Mouse (Mus musculus) fat pad, adult 2 months (tissue): ENCODE data around the gene Ciz1.
A peak's percentile ranks its signal among the peaks of the same experiment; 100 is the strongest.

Experiments used
- DNase-seq: peaks from one replicate; pipeline ENCODE4 v3.0.0-alpha.2; 2011; ENCODE audit warnings: low read depth, low spot score; ENCODE audit errors: extremely low read depth

The Ciz1 gene

GRCm38 (mm10) chr2:32412742-32413531 lies 60.8 kb downstream of the Ciz1 start:
- no peak for DNase-seq

GRCm38 (mm10) chr2:32413936-32414335 lies 61.8 kb downstream of the Ciz1 start:
- no peak for DNase-seq

DNA sequence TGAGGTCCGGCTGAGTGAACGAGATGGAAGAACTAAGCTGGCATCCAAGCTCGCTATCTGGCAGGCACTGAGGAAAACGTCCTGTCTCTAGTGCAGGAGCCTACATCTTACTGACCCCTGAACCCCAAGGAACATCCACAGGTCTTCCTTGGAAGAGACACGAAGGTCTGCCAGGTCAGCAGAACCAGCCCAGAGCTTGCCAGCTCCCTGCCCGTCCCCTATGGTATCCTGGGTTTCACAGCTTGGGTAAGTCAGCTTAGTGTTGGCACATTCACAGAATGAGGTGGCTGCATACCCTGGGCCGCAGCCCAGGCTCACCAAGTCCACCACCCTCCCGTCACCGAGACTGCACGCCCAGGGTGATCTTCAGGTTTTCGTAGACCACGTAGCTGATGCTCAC lies 63.7 kb downstream of the Ciz1 start:
- no peak for DNase-seq

DNA sequence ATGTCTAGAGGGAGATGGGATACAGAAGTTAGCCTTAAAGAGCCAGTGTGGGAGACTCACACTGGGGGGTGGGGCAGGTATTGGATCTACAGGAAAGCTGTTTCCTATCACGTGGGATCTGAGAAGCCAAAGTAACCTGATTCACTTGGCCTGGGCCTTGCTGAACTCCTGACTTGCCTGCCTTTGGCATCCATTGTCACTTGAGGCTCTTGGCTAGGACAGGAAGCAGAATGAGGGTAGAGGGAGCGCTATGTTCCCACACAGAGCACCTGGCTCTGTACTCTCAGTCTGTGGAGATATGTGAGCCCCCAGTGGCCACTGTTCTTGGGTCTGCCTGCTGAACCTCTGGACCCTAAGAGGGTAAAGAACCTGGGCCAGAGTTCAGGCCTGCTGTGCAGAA lies 64.4 kb downstream of the Ciz1 start:
- no peak for DNase-seq

- DNase-seq: no peak
Measured at GRCm38 (mm10) chr2:32417486-32417885, 65.4 kb downstream of the Ciz1 start.

DNA sequence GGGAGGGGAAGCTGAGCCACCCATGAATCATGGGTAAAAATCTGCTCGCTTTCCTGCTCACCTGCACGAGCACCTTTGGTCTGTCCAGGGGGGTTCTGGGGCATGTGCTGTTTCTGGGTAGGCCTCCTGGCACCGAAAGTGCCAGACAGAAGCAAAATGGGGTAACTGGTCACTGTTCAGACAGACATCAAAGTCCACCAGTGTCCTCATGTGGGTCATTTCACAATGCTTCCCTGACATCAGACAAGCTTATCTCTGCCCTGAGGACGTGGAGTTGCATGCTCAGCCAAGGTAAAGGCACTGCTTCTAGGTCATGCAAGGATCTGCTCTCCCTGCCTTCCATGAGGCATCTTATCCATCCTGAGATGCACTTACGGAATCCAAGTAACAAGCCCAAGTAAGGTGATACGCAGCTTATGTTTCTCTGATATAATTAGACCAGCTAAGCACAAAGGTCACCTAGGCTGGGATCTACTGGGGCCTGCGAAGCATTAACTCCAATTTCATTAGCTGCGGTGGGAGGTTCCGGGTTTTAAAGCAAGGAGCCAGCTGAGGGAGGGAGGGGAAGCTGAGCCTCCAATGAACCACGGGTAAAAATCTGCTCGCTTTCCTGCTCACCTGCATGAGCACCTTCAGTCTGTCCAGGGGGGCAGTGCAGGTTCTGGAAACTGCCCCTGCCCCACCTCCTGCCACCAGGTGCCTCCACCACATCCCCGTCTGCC lies 66.5 kb downstream of the Ciz1 start:
- DNase-seq: no peak

GRCm38 (mm10) chr2:32419359-32419758 lies 67.2 kb downstream of the Ciz1 start:
- no peak for DNase-seq

DNA sequence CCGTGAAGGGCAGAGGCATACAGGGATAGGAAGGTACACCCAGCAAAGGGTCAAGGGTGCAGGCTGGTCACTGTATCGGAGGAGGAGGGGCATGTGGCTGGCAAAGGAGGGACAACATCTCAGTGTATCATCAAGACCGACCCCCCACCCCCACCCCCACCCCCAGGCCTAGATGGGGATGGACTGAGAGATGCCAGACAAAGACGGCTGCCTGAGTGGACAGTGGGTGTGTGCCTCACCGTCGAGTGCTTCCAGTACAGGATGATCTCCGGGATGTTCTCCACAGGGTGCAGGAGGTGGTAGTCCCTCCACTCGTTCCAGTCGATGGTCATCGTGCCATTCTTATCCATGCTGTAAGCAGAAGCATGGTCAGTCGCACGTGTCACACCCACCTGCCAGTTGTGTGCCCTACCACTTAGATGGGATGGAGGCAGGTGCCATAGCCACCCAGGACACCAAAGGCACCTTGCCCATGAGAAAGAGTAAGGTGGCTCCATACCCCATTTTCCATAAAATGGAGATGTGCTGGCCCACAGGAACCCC lies 68.0 kb downstream of the Ciz1 start:
- DNase-seq: no peak

- DNase-seq: no peak
Measured at GRCm38 (mm10) chr2:32420647-32421046, 68.5 kb downstream of the Ciz1 start.

GRCm38 (mm10) chr2:32421851-32422251 lies 69.7 kb downstream of the Ciz1 start:
- DNase-seq: no peak

DNA sequence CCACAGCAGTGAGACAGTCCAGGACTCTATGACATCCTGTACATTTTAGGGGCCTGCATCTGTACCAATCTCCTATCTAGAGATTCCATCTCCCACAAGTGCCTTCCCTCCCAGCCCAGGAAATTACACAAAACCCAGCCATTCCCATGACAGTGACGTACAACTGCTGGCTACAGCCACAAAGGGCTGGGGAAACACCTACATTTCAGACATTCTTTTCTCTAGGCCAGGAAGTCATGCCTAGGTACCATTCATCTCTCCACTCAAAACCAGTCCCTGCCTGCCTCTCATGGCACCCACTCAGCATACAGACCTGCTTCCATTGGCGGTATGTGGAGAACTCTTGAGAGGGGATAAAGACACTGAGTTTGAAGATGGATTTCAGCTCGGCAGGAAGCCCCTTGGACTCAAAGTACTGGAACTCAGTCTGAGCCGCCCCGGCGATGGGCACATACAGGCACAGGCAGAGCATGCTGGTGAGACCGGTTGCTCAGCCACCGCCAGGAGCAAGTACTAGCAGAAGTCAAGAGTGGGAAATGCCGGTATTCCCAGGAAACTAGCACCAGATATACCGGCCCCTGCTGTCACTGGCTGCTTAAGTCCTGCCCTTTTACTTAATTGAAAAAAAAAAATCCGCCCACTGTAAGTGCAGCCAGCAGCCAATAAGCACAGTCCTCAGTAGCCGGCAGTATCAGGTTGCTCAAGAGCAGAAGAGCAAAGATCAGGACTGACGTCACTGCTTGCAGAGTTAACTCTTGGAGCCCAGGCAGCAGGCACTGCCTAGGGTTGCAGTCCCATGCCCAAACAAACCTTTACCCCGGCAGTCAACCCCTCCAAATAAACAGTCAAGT lies 71.6 kb downstream of the Ciz1 start:
- peak; percentile 92 for DNase-seq

GRCm38 (mm10) chr2:32424796-32425195 lies 72.7 kb downstream of the Ciz1 start:
- peak; percentile 88 for DNase-seq

DNA sequence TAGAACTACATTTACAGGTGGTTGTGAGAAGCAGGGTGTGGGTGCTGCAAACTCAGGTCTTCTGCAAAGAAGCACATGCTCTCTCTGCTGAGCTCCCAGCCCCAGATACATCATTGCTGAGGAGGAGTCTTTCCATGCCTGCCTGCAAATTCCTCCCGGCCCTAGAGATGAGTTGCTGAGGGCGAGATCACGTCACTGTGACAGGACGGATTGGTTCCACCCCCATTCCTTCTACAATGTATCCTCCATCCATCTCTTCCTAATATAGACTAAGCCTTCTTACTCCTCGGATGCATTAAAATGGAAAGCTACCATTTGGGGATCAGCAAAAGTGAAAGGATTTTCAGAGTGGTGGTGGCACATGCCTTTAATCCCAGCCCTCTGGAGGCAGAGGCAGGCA lies 73.4 kb downstream of the Ciz1 start:
- DNase-seq: no peak

- DNase-seq: no peak
Measured at GRCm38 (mm10) chr2:32426141-32426540, 74.0 kb downstream of the Ciz1 start.

GRCm38 (mm10) chr2:32427720-32428119 lies 75.6 kb downstream of the Ciz1 start:
- DNase-seq: no peak

DNA sequence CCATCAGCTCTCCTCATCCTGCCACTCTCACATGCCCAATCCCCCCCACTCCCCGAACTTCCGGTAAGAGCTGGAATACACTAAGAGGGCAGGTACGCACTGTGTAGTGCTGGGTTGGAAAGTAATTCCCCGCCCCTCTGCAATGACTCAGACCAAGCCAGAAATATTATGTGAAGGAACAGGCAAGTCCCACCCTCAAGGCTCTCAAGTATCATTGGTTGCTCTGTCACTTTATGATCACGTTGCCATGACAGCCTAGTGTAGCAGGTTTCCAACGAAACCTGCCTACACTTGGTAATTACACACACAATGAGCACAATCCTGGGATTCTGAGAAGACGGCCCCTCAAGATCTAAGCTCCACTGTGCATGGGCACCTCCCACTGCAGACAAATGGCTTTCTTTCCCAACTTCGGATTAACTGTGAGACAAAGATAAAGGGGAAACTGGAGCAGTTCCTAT lies 76.2 kb downstream of the Ciz1 start:
- no peak for DNase-seq

DNA sequence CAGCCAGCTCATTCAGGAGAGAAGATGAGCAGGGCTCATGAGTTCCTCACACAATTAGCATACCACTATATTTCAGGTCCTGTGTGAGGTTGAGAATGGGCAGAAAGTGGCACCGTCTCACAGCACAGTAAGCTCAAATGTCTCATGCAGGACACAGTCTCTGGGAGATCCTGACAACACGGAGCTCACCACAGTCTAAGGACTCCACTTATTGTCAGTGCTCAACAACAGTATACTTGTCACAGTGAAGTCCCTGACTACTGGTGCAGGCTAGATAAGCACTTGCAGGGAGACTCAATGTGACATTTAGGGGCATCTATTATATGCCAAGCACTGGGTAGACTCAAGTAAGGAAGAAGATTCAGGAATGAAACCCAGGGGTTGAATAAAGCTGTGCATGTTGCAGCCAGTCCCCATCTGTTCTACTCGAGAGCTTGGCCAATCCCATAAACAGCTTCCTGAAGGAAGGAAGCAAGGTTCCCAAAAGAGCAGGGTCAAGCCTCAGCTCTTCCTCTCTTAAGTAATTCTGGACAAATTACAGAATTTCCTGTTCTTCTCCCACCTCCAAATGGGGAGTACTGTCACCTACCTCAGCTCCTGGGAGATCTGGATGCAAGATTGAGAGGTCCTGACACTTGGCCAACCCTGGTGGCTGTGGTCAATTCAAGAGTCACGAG lies 77.2 kb downstream of the Ciz1 start:
- no peak for DNase-seq
